Mouse (Mus musculus) mouse trophoblast stem cell (cell line): ENCODE results near the gene Pcp4.

Experiments used
- in situ Hi-C, 2 experiments: fragments of 300-500 bp; cut with MseI, MboI; formaldehyde crosslinking; loops; 2 replicates in 1 of 2; 3 replicates in 1 of 2; pipeline ENCODE4 v1.15.1; 2025

Pcp4 gene

DNA sequence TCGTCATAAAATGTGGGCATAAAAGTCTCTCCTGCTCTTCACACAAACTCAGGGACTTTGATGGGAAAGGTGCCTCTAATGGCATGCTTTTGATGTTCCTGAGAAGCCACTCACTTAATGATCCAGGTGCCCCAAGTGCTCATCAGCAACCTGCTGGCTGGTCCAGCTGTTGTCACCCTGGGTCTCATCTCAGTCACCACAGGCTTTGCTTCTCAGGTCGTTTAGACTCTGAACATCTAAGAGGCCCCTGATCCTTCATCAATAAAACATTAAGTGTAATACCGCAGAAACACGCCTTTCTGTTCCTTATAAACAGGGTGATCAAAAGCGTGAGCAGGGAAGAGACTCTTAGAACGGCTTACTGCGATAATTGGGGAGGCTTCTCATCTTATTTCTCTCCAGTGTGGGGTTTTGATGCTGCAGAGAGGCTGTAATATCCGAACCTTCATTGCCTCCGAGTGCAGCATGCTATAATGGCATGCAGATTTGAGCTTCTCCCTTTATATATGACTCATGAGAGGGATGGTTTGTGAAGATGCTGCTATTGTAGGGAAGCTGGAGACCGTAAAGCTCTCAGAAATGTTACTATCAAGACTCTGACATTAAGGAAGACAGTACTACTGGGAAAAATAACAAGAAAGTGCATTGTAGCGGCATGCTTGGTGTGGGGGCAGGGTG is 19.7 kb downstream of the Pcp4 start:
- in situ Hi-C loops = no loop called here

DNA sequence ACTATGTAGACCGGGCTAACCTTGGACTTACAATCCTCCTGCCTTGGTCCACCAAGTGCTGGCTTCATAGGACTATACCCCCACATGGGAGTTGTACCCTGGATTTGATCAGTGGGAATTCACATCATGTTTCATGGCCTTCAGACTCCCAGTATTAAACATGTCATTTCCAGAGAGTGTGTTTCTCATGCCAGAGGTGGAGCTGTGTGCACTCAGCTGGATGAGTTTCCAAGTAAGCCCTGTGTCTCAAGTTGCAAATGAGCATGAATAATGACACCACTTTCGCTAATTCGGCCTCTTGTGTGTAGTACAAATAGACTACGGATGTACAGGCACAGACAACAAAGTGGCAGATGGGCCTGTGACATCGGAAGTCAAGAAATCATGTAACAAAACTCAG is 20.6 kb downstream of the Pcp4 start:
- in situ Hi-C loops = no loop called here

DNA sequence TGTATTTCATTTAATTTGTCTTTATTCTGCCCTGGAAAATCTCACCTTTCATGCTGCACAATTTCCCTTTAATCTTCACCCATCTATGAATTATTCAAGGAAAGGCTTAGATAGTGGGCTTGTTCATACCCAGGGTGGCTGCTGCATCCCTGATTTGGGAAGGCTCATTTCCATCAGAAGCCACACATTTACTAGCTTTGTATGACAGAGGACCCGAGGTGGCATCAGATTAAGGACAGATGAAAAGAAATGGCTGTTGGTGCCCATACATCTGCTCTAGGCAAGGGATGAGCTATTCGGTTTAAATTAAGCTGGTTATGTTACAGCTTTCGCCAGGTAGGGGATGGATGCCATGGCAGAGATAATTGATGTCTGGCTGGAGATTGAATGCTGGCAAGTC is 24.1 kb downstream of the Pcp4 start:
- in situ Hi-C loops = no loop called here

DNA sequence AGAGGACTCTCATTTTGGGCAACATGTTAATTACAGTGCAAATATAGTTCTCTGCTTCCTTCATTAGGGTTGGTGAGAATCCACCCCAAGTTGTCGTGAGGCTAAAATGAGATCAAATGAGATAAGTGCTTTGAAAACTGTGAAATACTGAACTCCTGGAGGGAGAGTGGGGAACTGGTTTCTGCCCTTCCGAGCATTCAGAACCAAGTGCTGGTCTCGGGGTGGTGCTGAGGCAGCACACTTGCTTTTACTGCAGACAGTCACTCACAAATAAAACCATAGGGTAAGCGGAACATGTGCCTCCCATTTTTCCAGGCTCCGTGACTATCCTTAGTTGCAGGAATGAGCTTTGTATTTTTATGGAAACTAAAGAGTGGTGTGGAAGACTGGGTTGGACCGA is 26.7 kb downstream of the Pcp4 start:
- in situ Hi-C loops = no loop called here

DNA sequence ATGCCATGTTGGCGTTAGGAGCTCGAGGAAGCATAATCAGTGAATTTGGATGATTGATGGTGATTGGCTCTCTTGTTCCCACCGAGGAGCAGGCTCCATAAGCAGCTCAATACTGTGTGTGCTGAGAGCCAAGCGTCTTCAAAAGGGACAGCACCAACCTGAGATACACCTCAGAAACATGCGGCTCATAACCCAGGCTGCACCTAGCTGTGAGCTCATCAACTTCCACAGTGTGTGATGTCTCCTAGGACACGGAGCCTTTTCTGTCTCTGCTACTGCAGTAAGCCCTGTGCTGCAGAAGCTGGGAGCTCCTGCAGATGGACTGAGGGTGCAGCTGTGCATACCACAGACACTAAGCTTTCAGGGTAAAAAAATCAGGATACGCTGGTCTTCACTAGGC is 31.5 kb downstream of the Pcp4 start:
- in situ Hi-C loops = no loop called here

DNA sequence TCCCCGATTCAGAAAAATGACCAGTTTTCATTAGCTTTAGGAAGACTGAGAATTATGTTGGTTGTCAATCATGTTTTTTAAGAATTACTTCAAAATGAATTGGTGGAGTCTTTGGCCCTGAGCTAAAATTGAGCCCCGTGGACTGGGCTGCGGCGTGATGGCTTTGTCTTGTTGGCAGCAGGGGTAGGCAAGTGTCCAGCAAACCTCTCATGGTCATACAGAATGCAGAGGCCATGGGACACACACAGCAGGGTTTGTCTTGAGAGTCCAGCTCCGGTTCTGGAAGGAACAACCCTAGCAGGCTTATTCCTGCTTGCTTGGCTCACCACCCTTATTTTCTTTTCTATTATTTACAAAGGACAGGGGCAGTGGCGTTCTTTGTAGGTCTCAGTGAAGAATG is 33.8 kb downstream of the Pcp4 start:
- in situ Hi-C loops = no loop called here

DNA sequence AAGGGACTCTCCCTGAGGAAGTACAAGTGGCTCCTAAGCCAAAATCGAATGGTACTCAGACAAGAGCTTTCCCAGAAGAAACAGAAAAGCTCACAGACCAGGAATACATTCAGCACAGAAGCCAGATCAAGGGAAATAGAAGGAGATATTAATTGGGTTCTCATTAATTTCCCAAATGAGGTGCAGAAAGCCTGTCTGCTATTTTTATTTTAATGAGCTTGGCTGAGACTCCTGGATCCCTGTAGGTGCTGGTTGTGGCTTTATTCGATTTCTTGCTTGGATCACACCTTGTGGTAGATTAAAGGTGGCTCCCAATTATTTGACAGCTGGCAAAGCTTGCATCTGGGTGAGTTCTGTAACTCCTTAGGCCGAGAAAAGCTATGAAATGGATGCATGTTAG is 35.2 kb downstream of the Pcp4 start:
- in situ Hi-C loops = no loop called here

DNA sequence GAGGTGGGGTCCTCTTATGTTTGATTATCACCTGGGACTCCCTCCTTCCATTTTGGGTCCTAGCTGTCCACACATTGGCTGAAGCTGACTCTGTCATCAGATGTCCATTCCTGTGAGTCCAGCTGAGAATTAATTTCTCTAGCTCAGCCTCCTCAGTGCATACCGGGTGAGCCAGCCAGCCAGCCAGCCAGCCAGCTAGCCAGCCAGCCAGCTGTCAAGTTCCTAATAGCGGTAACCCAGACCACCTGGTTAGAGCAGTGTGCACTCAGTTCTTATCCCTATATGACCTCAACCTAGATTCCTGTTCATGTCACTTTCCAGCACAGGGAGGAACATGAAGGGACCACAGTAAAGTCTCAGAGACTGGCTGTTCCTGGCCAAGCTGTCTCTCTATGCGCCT is 47.1 kb downstream of the Pcp4 start:
- in situ Hi-C loops = no loop called here

DNA sequence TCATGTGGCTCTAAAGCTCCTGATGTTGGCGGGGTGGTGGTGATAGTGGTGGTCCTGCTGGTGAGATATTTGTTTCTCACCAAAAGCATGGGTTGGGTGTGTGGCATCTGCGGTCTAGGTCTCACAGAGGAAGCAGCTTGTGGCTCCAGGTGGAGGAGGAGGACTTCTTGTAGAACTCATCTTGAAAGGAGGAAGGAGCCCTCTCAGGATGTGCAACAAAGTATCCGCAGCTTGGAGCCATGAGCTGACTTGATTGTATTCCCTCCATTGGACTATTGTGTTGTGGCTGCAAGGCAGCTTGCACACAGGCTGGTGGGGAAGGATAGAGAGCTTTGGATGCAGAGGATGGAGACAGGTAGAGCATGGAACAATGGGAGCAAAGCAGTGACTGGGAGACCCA is 60.1 kb downstream of the Pcp4 start:
- in situ Hi-C loops = no loop called here

DNA sequence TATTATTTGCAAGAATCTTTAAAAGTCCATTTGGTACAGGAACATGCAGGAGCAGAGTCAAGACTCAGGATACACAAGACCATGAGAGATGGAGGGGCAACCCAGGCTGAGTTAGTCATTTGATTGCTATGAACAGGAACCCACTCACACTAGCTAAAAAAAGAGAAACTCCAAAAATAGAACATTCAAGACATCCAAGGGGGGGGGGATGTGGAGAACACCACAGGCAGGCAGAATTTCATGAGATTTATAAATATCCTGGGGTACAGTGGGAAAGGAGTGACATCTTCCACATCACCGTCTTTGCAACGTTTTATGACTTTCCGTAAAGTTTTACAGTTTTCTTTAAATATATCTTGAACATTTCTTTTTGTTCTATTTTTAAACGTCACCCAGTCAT is 61.1 kb downstream of the Pcp4 start:
- in situ Hi-C loops = no loop called here

DNA sequence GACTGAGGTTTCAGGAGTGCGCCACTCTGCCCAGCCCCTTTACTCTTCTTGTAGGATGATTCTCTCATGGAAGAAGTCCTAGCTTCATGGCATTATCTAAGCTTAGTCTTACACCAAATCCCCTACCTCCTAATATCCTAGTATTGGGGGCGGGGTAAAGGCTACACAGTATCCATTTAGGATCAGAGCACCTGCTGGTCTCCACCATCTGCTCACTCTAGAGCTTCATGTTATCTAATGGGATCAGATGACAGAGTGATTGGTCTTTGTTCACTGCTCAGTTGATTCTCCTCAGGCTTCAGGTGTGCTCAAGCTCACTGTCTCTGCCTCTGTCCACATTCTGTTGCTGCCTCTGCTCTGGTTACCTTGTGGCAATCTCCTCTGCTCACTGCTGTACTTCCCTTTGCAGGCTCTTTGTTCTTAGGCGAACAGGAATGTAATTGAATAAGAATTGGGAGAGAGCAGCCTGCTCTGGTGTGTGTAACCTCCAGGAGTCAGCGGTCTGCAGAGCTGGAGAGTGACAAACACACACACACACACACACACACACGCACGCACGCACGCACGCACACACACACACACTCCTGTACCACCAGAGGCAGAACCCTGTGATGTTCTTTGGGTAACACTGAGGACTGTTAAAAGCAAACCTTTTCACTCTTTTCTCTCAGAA is 62.6 kb downstream of the Pcp4 start:
- in situ Hi-C loops = no loop called here

DNA sequence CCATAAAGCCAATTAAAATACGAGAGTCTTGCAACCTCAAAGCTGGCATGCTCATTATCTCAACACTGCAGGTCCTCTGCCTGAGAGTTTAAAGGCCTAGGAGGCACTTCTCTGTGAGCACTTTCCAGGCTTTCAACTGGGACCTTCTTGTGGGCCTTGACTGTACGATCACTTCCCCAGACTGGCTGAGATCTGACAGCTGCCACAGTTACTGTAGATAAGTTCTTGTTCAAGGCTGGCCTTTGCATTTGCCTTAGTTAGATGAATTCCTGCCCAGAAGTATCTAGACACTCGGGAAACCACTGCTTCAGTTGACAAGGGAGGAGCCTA is 63.1 kb downstream of the Pcp4 start:
- in situ Hi-C loops = no loop called here

DNA sequence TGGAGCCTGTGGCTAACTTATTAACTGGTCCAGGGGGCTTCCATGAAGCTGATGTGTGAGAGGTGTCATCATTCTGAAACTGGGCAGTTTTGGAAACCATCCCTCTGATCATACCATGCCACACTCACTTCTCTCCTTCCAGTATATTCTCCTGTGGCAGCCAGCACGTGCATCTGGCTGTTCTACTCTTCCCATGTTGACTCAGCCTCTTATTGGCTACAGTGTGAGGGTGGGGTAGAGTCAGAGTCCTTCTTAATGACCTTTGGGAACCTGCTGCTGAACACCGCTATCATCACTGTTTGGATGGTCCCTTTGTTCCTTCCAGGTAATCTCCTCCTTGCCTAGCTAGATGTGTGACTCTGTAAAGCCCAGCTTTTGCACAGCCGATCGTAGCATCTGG is 63.6 kb downstream of the Pcp4 start:
- in situ Hi-C loops = no loop called here

DNA sequence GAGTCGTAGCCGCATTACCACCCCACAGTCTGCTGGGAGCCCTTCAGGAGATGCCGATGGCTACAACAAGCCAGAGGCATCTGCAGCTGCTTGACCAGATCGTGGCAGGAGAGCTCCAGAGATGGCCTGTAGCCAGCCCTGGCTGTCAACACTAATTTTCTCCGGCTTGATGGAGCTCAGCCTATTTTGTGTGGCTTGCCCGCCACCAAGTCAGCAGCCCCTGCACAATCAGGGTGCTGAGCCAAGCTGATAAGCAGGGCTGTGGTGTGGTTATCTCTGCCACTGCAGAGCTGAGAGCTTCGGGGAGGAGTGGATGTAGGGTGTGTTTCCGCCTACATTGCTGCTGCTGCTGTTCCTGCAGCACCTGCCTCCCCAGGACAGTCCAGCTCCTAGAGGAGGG is 66.3 kb downstream of the Pcp4 start:
- in situ Hi-C loops = no loop called here

DNA sequence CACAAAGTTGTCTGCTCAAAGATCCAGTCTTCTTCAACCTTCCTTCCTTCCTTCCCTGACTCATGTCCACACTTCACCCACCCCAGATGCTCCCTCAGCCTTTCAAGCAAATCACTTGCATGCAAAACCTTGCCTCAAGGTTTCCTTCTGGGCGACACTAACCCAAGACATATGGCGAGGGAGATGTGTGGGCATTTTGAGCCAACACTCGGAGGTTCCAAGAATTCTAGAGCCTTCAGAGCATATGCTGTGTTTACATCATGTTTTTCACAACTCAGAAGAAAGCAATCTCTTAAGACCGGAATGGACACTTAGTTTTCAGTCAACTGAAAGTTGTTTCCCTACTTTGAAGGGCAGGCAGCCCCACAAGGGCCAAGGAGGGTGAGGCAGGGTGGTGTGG is 67.9 kb downstream of the Pcp4 start:
- in situ Hi-C loops = no loop called here

DNA sequence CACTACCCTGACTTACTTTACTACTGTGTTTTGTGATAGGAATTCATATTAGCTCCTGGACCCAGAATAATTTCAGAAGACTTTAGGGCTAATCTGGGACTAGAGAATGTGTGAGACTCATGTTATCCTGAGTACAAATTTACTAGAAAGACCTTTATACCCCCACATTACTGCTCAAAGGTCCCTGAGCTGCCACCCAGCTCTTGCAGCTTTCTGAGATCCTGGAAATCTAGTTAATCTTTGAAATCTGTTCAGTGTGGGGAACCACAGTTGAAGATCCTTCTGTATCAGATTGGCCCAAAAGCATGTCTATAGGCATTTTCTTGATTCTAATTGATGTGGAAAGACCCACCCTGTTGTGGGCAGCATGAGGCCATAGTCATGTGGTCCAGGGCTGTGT is 69.0 kb downstream of the Pcp4 start:
- in situ Hi-C loops = no loop called here

DNA sequence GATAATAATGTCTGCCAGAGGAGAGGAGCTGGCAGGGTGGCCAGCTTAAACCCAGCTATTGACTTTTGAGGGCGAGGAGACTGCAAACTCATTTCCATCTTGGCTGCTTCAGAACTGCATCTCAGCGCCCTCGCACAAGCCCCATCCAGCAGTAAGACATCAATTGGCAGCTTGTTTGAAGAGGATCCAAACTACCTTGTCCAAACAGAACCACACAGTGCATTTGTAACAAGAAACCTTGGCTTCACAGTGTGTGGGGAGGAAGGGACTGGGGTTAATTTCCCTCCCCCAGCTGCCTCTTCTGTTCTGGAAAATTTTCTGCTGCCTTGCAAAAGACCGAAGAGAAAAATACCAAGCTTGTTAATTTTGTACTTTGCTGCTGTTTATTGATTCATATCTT is 71.7 kb downstream of the Pcp4 start:
- in situ Hi-C loops = no loop called here

DNA sequence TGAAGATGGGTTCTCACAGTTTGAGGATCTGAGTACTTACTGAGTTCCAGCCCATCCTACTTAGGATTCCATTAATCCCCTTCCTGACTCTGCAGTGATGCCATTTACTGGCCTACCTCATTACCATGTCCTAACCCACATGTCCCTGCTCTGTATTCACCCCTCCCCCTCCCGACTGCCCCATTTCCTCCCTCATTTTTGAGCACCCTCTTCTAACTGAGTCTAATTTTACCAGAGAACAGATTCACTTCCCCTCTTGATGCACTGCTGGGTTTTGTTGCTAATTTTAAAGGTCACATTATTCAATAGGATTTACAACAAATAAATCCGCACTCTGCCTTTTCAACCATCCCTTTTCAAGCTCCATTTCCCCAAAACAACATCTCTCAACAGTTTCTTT is 73.7 kb downstream of the Pcp4 start:
- in situ Hi-C loops = no loop called here

DNA sequence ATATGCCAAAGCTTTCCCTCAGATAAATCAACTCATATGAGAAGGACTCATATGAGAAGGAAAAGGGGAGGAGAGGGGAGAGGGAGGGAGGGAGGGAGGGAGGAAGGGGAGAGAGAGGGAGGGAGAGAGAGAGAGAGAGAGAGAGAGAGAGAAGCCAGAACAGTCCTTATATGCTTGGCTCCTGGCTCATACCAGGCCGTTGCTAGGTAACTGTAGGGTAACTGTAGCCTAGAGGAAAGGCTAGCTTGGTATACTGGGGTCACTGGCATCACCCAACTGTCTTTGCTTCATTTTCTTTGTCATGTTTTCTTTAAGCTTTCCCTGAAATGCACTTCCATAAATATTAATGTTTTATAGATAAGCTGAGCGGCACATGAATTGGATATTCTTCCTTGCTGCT is 85.3 kb downstream of the Pcp4 start:
- in situ Hi-C loops = no loop called here

DNA sequence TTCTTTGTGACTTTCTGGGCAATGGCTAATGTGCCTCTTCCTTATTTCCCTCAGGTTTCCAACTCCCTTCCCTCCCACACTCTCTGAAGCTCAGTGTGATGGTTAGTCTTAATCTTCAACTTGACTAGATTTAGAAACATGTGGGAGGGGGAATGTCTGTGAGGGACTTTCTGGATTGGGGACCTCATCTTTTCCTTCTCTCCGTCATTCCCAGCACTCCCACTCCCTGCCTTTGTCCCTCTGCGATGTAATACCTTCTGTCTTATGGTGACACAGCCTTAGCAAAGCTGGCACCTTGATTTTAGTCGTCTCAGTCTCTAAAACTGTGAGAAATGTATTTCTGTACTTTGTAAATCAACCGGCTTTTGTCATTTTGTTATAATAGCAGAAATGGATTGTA is 88.0 kb downstream of the Pcp4 start:
- in situ Hi-C loops = no loop called here

DNA sequence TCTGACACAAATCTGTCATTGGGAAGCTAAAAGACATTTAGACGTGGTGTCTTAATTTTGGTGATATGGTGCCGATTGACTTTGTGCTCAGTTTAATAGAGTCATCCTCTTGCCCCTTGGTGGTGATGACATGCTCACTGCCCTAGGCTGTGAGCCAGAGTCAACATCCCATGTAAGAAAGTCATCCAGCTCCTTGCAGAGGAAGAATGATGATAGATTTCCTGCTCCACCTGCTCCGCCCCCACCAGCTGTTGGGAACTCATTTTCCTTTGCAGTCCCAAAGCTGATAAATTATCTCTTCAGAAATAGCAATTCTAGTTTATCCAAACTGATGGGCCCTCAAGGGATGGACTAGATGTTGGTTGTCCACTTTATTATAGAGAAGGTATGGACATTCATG is 89.2 kb downstream of the Pcp4 start:
- in situ Hi-C loops = no loop called here

DNA sequence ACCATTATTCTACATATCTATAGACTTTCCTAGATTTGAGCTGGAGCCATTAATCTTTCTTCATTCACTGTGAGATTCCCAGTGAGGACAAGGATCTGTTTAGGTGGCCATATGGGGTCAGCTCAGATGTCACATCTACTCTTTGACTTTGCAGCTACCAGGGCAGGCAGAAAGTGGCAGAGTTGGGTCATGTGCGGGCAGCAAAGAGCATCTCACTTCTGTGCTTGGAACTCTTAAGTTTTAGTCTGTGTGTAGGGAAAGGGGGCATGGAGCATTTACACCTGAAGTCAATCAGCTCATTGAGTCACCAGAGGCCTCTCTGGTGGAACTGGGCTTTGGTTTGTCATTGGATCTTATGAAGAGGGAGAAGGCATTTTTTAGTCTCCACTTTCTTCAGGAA is 90.9 kb downstream of the Pcp4 start:
- in situ Hi-C loops = no loop called here

DNA sequence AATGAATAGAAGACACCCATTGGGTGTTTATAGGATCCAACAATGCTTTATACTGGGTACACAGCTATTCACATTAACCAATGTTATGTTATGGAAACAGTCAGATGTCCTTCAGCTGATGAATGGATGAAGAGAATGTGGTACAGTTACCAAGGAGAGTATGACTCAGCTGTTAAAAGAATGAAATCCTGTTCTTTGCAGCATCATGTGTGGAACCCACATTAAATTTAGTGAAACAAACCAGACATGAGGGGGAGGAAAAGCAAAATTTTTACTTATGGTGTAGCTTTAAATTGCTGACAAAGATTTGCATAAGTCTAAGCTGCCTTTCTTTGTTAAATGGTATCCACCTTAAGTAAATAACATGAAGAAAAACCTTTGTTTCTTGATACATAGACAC is 92.4 kb downstream of the Pcp4 start:
- in situ Hi-C loops = no loop called here
